Mouse (Mus musculus) liver, embryonic 12.5 days (tissue): Measurements from ENCODE around the gene Ldlrad3. TPM values are rescaled to one million over a fixed set of nuclear protein-coding genes. Genes with fewer than 3 reads are reported as not detected.
A peak's percentile ranks its signal among the peaks of the same experiment; 100 is the strongest.

Experiments
- ATAC-seq: fragments of 200-750 bp; cut with Nextera tagmentation; 2 replicates; pipeline ENCODE4 v1.8.0; 2017; ENCODE audit warnings: moderate number of reproducible peaks, mild to moderate bottlenecking, moderate library complexity
- H3K27ac ChIP-seq: fragments of 300-500 bp; sonication (generic); 2 replicates; pipeline ENCODE4 v1.5.1; 2016; ENCODE audit warnings: mild to moderate bottlenecking
- H3K27me3 ChIP-seq: fragments of 300-500 bp; sonication (generic); replicated peaks from 2 replicates; pipeline ENCODE4 v1.6.1; 2016; ENCODE audit warnings: mild to moderate bottlenecking, moderate library complexity
- H3K36me3 ChIP-seq: fragments of 300-500 bp; sonication (generic); 2 replicates; pipeline ENCODE4 v1.6.1; 2016; ENCODE audit warnings: mild to moderate bottlenecking, moderate library complexity
- H3K4me1 ChIP-seq: fragments of 300-500 bp; sonication (generic); 2 replicates; pipeline ENCODE4 v1.6.1; 2016
- H3K4me2 ChIP-seq: fragments of 300-500 bp; sonication (generic); 2 replicates; pipeline ENCODE4 v1.6.1; 2016; ENCODE audit warnings: mild to moderate bottlenecking, moderate library complexity
- H3K4me3 ChIP-seq: fragments of 300-500 bp; sonication (generic); 2 replicates; pipeline ENCODE4 v1.5.1; 2016; ENCODE audit warnings: mild to moderate bottlenecking, moderate library complexity
- H3K9ac ChIP-seq: fragments of 300-500 bp; sonication (generic); 2 replicates; pipeline ENCODE4 v1.6.1; 2016; ENCODE audit warnings: mild to moderate bottlenecking, moderate library complexity
- H3K9me3 ChIP-seq: fragments of 300-500 bp; sonication (generic); replicated peaks from 2 replicates; pipeline ENCODE4 v1.6.1; 2016; ENCODE audit warnings: mild to moderate bottlenecking, moderate library complexity
- WGBS: fragments of 180-500 bp; shearing (Covaris S2); methylation state at CpG from one replicate; pipeline ENCODE4 v1.1.7; 2016; ENCODE audit not compliant: insufficient replicate concordance; 5-methylcytosine and 5-hydroxymethylcytosine counted together
- polyA plus RNA-seq: library from polyadenylated mRNA; unstranded; fragments of >200 nt; fragmentation: Nextera tagmentation; extraction: Ambion mirVana; gene quantifications from 2 replicates; pipeline ENCODE4 v1.2.1, GENCODE M21; 2016

Ldlrad3 gene
- polyA plus RNA-seq, 1 experiment from 2014 or later: 8.2 TPM

DNA sequence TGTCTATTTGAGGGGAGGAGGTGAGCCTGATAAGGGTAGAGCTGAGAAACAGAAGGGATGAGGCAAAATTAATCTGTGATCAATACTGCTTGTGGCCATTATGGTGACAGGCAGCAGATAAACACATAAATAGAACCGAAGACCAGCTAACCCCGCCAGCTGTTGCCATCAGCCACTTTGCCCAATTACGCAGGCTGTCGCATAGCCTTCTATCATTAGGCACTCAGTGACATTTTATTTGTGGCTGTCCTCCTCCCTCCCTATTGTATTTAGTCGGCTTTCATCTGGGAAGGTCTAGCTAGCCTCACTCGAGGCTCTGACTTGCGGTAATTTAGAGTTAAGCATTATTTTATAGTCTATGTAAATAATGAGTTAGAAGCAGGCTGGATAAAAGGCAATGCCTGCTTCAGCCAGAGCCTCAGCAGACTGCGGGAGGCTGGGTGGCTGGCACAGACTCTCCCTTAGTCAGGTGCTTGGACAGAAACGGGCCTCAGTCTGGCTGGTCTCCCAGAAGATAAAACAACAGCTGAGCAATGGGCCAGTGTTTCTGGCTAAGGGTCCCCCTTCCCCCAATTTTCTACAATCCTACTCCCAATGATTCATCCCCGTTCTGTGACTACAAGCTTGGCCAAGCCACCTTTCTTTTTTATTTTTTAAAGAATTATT, 147.8 kb downstream of the Ldlrad3 start:
- H3K27me3 ChIP-seq: no peaks in the 10 kb centered on the region
- WGBS: 50% methylated on average over 10 of the region's 10 CpGs
- no peak for ATAC-seq
- H3K36me3 ChIP-seq: no peaks in the 10 kb centered on the region
- H3K4me2 ChIP-seq: no peak overlapping the region
- no peak overlapping the region for H3K4me3 ChIP-seq
- H3K27ac ChIP-seq: no peak overlapping the region
- H3K9me3 ChIP-seq: no peaks in the 10 kb centered on the region
- peaks cover 49% of the 10 kb centered on the region for H3K4me1 ChIP-seq
- H3K9ac ChIP-seq: no peak overlapping the region

DNA sequence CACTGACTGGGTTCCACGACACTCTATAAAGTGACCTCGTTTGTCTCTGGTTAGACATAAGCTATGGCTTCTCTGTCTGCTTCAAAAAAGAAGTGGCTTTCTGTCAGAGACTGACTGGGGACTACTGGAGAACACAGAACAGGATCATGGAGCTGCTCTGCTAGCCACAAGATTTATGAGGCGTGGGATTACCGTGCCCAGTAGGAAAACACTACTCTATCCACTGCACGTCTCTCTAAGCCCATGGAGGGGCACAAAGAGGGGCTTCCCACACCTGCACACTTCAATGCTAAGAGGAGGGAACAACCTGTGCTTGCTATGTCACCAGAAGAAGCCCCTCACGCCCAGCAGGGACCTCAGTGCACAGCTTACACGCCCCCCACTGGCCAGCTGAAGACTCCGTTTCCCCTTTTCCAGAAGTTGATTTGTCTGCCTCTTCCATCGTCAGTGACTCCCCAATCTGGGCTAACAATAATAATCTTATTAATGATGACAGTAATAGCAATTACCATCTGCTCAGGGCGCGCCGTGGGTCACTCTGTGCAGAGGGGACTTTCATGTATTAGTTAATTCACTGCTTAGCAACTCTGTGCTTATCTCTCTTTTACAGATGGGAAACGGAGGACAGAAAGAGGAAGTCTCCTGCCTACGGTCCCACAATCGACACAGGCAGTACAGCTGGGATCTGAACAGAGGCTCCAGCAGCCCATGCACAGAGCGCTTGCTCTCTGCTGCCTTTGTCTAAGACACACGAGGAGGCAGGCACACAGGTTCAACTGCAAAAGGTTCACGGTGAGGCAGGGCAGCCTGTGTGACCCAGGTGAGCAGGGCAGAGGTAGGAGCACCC, 149.3 kb downstream of the Ldlrad3 start:
- ATAC-seq: peak; percentile 75
- Histone ChIP-seq H3K9ac (no peak overlapping the region), H3K4me1 (peaks cover 49% of the 10 kb centered on the region), H3K4me2 (peak overlapping the region; percentile 40), H3K4me3 (no peak overlapping the region), H3K27ac (peak overlapping the region; percentile 31; the same call in 1 of the 2 replicates), H3K27me3 (no peaks in the 10 kb centered on the region), H3K9me3 (no peaks in the 10 kb centered on the region), H3K36me3 (no peaks in the 10 kb centered on the region)
- WGBS: 21% methylated on average over 18 of the region's 18 CpGs

DNA sequence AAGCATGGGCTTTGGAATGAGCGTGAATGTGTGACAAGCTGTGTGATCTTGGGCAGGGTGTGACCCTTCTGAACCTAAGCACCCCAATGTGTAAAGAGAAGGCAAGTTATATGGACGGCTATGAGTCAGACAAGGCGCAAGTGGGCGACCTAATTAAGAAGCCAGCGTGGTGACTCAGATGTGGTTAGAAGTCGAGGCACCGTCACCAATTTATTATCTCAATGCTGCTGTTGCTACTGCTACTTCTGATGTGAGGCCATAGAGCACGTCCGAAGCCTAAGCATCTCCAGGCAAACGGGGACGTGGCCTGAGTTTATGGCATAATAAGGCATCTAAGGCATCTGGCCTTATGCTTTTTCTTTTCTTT, 151.7 kb downstream of the Ldlrad3 start:
- H3K36me3 ChIP-seq: no peaks in the 10 kb centered on the region
- no peak overlapping the region for H3K27ac ChIP-seq
- no peak for ATAC-seq
- no peak overlapping the region for H3K9ac ChIP-seq
- 35% methylated on average over 11 of the region's 11 CpGs for WGBS
- H3K4me1 ChIP-seq: peaks cover 37% of the 10 kb centered on the region
- no peaks in the 10 kb centered on the region for H3K9me3 ChIP-seq
- no peak overlapping the region for H3K4me3 ChIP-seq
- no peaks in the 10 kb centered on the region for H3K27me3 ChIP-seq
- no peak overlapping the region for H3K4me2 ChIP-seq

DNA sequence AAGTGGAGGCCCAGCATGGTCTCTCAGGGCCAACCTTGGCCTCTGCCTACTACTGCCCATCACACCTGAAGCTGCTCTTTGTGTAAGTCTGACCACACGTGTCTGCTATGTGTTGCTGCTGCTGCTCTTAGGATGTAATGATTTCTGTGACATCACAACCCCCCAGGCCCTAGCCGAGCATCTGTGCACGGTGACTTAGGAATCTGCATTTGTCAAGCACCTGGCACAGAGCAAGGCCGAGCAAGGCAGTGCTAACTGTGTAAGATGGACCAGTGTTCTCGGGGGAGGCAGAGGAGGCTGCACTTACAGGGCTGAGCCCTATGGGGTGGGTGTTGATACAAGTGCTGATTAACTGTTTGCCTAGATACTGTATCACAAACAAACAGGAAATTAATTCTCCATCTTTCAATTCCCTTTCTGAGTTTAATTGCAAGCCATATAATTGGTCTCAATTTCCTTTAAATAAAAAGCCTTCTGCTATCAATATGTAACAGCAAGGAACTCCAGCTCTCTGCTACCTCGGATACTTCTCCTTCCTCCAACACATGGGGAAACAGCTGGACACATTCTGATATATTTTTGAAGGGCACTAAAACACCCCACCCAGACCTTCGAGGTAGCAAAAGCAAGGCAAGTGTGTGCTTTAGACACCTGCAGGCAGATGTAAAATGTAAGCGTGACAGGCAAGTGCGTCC, 152.2 kb downstream of the Ldlrad3 start:
- Histone ChIP-seq H3K27me3 (no peaks in the 10 kb centered on the region), H3K36me3 (no peaks in the 10 kb centered on the region), H3K4me3 (no peak overlapping the region), H3K4me1 (peaks cover 33% of the 10 kb centered on the region), H3K9ac (no peak overlapping the region), H3K4me2 (no peak overlapping the region), H3K9me3 (no peaks in the 10 kb centered on the region), H3K27ac (no peak overlapping the region)
- ATAC-seq: no peak
- 53% methylated on average over 9 of the region's 9 CpGs for WGBS

DNA sequence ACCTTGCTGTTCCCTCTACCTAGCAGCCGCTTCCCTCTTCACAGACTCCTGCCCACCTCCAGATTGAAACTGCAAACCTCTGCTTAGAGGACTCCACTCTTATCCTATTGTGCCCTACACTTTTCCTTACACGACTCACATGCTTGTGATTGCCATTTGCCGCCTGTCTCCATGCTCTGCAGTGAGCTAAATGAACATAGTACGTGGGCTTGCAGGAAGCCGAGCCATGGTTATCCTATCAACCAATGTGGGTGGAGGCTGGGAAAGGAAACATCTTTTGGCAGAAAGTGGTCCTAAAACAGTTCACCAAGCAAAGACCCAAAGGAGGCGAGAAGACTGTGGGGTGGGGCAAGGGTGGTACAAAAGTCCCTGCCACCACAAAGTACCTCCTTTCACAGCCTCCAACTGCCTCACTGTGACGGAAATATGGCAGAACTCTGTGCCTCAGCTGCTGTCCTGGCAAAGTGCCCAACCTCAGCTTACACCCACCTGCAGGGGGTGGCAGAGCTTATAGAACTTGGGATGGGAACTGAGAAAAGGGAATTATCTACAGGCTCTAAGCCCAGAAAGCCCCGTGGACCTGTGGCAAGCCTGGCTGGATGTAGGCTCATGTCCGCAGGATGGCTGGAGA, 153.4 kb downstream of the Ldlrad3 start:
- Histone ChIP-seq H3K27me3 (no peaks in the 10 kb centered on the region), H3K36me3 (no peaks in the 10 kb centered on the region), H3K4me1 (peaks cover 24% of the 10 kb centered on the region), H3K27ac (no peak overlapping the region), H3K9me3 (no peaks in the 10 kb centered on the region), H3K9ac (no peak overlapping the region), H3K4me3 (no peak overlapping the region), H3K4me2 (no peak overlapping the region)
- WGBS: 67% methylated on average over 9 of the region's 9 CpGs
- ATAC-seq: no peak

DNA sequence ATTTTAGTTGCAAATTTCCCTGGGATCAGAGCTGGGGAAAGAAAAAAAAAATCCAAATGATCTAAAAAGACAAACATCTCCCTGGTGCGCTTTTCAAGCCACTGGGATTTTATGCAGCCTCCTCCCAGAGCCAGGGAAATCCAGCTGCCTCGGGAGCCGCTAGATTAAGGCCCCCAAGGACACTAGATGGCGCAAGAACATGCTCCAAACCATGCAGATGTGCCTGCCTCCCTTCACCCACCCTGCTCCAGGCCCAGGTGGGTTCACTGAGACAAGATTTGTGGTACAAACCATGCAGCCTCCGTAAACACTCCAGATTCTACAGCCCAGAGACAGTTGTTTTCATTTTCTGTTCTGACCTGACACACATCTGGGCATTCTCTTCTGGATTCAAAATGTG, 155.5 kb downstream of the Ldlrad3 start:
- H3K36me3 ChIP-seq: no peaks in the 10 kb centered on the region
- ATAC-seq: no peak
- H3K27ac ChIP-seq: no peak overlapping the region
- no peak overlapping the region for H3K4me2 ChIP-seq
- WGBS: 29% methylated on average over 5 of the region's 5 CpGs
- no peaks in the 10 kb centered on the region for H3K9me3 ChIP-seq
- no peaks in the 10 kb centered on the region for H3K27me3 ChIP-seq
- H3K4me3 ChIP-seq: no peak overlapping the region
- no peak overlapping the region for H3K9ac ChIP-seq
- H3K4me1 ChIP-seq: peaks cover 5% of the 10 kb centered on the region; the same call in 1 of the 2 replicates

DNA sequence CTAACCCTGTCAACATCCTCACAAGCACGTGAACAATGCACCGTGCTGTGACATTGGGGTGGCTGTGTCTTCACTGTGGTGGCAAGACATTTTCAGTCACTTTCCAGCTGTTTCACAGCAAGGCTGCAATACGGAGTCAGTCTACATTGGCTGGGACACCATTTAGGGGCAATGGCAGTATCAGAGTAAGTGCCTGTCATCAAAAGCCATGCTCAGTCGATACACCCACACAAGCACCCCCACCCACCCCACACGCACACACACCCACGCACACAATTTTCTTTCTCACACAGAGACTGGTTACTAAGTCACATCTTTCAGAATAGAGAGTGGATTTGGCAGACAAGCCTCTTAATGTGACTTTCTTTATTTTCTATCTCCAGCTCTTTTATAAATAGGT, 156.0 kb downstream of the Ldlrad3 start:
- H3K27me3 ChIP-seq: no peaks in the 10 kb centered on the region
- H3K9ac ChIP-seq: no peak overlapping the region
- no peak overlapping the region for H3K4me2 ChIP-seq
- 79% methylated on average over 6 of the region's 6 CpGs for WGBS
- no peak overlapping the region for H3K27ac ChIP-seq
- no peak for ATAC-seq
- no peaks in the 10 kb centered on the region for H3K36me3 ChIP-seq
- peaks cover 5% of the 10 kb centered on the region; the same call in 1 of the 2 replicates for H3K4me1 ChIP-seq
- H3K9me3 ChIP-seq: no peaks in the 10 kb centered on the region
- H3K4me3 ChIP-seq: no peak overlapping the region

DNA sequence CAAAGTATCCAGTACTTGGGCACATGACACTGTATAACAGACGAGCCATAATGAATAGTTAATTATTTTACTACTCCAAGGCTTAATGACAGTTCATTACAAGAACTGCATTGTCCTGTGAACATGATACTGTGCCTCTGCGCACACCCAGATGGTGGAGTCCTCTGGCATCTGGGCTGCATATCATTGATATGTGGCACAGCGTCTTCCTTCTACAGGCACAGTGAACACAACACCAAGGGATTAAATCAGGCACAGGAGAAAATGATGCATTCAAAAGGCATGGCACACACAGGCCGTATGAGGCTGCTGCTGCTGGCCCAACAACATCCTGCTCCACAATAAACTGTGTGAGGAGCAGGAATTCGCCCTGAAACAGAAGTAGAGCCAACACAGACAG, 156.5 kb downstream of the Ldlrad3 start:
- no peak for ATAC-seq
- Histone ChIP-seq H3K27me3 (no peaks in the 10 kb centered on the region), H3K4me3 (no peak overlapping the region), H3K36me3 (no peaks in the 10 kb centered on the region), H3K9ac (no peak overlapping the region), H3K4me1 (peaks cover 5% of the 10 kb centered on the region; the same call in 1 of the 2 replicates), H3K4me2 (no peak overlapping the region), H3K27ac (no peak overlapping the region), H3K9me3 (no peaks in the 10 kb centered on the region)
- 68% methylated on average over 5 of the region's 5 CpGs for WGBS

DNA sequence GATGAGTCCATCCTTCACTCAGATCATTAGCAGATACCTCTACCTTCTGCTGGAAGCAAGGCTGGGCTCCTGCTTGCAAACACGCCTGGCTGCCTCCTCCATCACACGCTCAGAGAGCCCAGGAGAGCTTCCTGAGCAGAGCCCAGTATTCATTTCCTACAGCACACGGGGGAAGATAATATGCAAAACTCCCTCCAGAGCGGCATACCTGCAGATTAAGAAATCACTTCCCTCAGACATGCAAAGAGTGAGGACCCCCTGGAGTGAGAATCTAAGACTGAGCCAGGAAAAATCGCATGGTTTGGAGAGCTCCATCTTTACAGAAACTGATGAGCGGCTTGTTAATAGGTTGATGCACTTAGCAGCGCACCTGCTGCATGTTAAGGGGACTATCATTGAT, 158.9 kb downstream of the Ldlrad3 start:
- no peaks in the 10 kb centered on the region for H3K9me3 ChIP-seq
- no peaks in the 10 kb centered on the region for H3K4me1 ChIP-seq
- no peak overlapping the region for H3K9ac ChIP-seq
- no peaks in the 10 kb centered on the region for H3K36me3 ChIP-seq
- no peaks in the 10 kb centered on the region for H3K27me3 ChIP-seq
- H3K4me3 ChIP-seq: no peak overlapping the region
- 67% methylated on average over 7 of the region's 7 CpGs for WGBS
- ATAC-seq: no peak
- H3K4me2 ChIP-seq: no peak overlapping the region
- no peak overlapping the region for H3K27ac ChIP-seq

DNA sequence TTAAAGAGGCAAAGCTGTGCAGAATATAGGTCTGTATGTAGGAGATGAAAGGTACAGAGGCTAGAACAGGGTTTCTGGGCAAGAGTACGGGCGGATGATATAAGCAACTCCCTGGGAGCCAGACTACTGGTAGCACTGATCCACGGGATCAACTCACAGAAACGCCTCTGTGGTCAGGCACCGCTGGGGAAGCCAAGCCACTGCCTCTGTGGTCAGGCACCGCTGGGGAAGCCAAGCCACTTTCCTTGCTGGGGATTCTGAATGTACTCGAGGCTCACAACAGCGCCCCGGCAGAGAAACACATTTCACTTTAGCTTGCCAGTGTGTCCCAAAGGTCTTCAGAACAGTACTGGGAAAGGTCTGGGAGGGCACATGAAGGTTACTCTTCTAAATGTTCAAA, 160.0 kb downstream of the Ldlrad3 start:
- Histone ChIP-seq H3K4me3 (no peak overlapping the region), H3K4me1 (no peaks in the 10 kb centered on the region), H3K9me3 (no peaks in the 10 kb centered on the region), H3K4me2 (no peak overlapping the region), H3K36me3 (no peaks in the 10 kb centered on the region), H3K27me3 (no peaks in the 10 kb centered on the region), H3K9ac (no peak overlapping the region), H3K27ac (no peak overlapping the region)
- ATAC-seq: no peak
- 52% methylated on average over 9 of the region's 9 CpGs for WGBS

DNA sequence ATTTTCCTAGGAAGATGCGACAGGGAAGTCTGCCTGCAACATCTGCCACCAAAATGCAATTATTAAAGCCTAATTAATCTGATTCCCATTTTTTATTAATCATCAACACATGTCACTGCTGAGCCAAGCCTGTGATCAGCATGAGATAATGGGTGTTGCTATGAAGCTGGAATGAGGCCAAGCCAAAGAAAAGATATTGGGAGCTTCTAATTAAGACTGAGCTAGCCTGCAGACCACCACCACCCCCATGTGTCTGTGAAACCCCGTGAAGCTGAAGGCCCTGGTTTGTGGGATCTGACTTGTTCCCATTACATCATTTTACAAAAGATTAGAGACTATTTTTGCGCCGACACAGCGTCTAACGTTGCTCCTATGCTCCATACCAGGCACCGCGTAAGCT, 161.7 kb downstream of the Ldlrad3 start:
- Histone ChIP-seq H3K9me3 (no peaks in the 10 kb centered on the region), H3K36me3 (no peaks in the 10 kb centered on the region)
- WGBS: 76% methylated on average over 8 of the region's 8 CpGs

More for the DNA sequence above, 161.7 kb downstream of the Ldlrad3 start:
- Histone ChIP-seq H3K27ac (no peak overlapping the region), H3K4me2 (no peak overlapping the region), H3K9ac (no peak overlapping the region), H3K4me3 (no peak overlapping the region), H3K27me3 (no peaks in the 10 kb centered on the region), H3K4me1 (no peaks in the 10 kb centered on the region)
- no peak for ATAC-seq
